Mouse (Mus musculus): ENCODE data around the gene Tnfsf18.

- no peak for TF ChIP-seq FLI1 (IDR thresholded peaks at IDR 0.05; ENCODE audit: low read length)
- no peak for TF ChIP-seq GATA1 (IDR thresholded peaks at IDR 0.05; ENCODE audit: borderline replicate concordance, low read length)
Observed at GRCm38 (mm10) chr1:161550596-161551095, 56.2 kb downstream of the Tnfsf18 start.
